Mouse (Mus musculus): ENCODE measurements around the gene Ppa1.
"Not testable (repeated sequence)": the region's sequence is repeated elsewhere in the genome, so short reads cannot be mapped to it uniquely, and the experiment has no call there.

- not testable (repeated sequence) for TF ChIP-seq POLR2A (IDR thresholded peaks at IDR 0.05; ENCODE audit: borderline replicate concordance, control insufficient read depth, low read depth, low read length); CTCF (IDR thresholded peaks at IDR 0.05; ENCODE audit: control insufficient read depth, insufficient read depth, low read length)
Measured at GRCm38 (mm10) chr10:61605381-61605780, 43.0 kb upstream of the Ppa1 start.

Measured in bone marrow, adult 2 months (tissue).